Mouse (Mus musculus) hematopoietic stem cell, adult 5-6 weeks (primary cell): ENCODE data around the gene OR5BS1P. TPM values are rescaled to one million over a fixed set of nuclear protein-coding genes. Genes with fewer than 3 reads are reported as not detected.

ENCODE experiments used
- ATAC-seq, 2 experiments: fragments of 125-278 bp in 1 of 2; replicated peaks in 1 of 2; 2 replicates each; pipeline ENCODE4 v1.8.0; 2016 to 2017; ENCODE audit warnings: inconsistent platforms in 2 of 2, mild to moderate bottlenecking in 2 of 2, moderate number of reproducible peaks in 2 of 2, low read depth in 1 of 2, moderate TSS enrichment in 1 of 2; ENCODE audit not compliant: low FRiP score in 2 of 2, poor library complexity in 2 of 2, severe bottlenecking in 2 of 2, insufficient read depth in 1 of 2, low TSS enrichment in 1 of 2
- total RNA-seq: library from RNA; stranded (forward); fragments of 172-1452, 232-1000 nt; gene quantifications from 2 replicates; pipeline ENCODE4 v1.2.3, GENCODE M21; 2017

The OR5BS1P gene
- total RNA-seq, 1 experiment from 2014 or later = not detected

DNA sequence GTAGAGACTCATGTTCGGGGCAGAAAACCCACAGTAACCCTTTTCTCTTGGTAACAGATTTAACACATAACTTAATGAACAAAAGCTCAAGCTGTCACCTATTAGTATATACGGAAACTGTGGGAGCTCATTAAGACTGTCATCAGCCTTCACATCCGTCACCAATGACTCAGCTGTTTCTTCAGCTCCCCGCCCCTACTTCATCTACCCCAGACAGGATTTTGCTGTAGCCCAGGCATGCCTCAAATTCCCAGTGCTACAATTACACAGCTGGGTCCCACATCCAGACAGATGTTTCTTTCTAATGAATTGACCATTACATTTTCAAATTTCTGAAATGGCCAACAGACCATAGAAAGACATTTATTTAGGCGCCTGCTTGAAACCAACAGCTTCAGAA lies 56.4 kb downstream of the OR5BS1P start:
- ATAC-seq = no peak; a peak in 1 of 4 replicates

DNA sequence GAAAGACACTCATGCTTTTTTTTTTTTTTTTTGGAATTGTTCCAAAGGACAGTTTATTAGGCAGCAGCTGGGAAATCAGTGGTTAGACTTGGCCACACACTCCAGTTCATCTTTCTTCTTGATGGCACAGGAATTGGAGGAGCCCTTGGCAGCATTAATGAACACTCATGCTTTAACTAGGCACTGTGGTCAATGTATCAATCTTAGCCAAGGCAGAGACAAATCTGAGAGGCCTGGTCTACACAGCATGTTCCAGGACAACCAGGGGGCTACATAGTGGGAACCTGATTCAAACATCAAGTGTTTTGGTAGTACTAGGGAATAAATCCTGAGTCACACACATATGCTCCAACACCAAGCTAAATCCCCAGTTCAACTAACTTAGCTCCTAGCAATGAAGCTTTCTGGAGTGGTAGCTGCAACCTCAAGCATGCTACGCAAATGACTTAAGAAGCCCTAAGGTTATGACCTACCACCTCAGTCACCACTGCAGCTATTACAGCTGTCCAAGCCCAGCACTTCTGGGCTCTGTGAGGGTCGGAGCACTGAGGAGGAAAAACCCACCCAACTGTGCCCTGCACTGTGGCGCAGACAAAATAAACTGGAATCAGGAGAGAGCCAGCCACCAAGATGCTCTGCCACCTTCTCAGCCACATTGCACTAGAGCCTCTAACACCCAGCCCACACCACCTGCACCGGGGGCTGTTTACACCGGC lies 57.5 kb downstream of the OR5BS1P start:
- no peak for ATAC-seq

DNA sequence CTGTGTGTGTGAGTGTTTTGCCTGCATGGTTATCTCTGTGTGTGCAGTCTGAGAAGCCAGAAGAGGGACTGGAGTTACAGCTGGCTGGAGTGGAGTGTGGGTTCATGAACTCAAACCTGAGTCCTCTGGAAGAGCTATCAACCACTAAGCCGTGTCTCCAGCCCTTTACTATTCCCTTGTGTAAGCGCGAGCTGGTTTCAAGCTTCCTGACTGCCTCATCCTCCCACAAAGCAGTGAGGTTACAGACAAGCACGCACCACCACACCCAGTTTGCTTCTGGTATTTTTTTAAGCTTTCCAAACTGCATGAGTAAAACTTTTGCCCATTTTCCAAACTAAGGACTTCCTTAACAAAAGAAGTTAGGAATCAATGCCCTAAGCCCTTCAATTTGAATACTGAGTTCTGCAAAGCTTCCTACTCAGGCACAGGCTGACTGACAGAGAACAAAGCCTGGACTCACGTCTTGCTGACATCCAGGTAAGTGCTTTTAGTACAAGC lies 58.4 kb downstream of the OR5BS1P start:
- ATAC-seq = no peak

Other genes with a start within 250 kb of the OR5BS1P start
- not detected in 2 replicates for gene Gm44579, start 248.9 kb upstream of the OR5BS1P start, total RNA-seq
- not detected in 2 replicates for gene Olfr287, start 248.8 kb upstream of the OR5BS1P start, total RNA-seq
- not detected in 2 replicates for gene Olfr286, start 235.4 kb upstream of the OR5BS1P start, total RNA-seq
- gene H1fnt, start 212.6 kb upstream of the OR5BS1P start, total RNA-seq = not detected in 2 replicates
- not detected in 2 replicates for gene Zfp641, start 173.7 kb upstream of the OR5BS1P start, total RNA-seq
- not detected in 2 replicates for gene Olfr285, start 152.5 kb upstream of the OR5BS1P start, total RNA-seq
- gene Olfr284, start 128.9 kb upstream of the OR5BS1P start, total RNA-seq = not detected in 2 replicates
- gene Olfr283, start 89.0 kb upstream of the OR5BS1P start, total RNA-seq = not detected in 2 replicates
- gene Olfr282, start 38.7 kb upstream of the OR5BS1P start, total RNA-seq = not detected in 2 replicates
- not detected in 2 replicates for gene Olfr281, start 17.3 kb upstream of the OR5BS1P start, total RNA-seq
- gene Lalba, start 12.8 kb downstream of the OR5BS1P start, total RNA-seq = not detected in 2 replicates
- gene Olfr279, start 22.5 kb downstream of the OR5BS1P start, total RNA-seq = not detected in 2 replicates
- gene Kansl2, start 64.4 kb downstream of the OR5BS1P start, total RNA-seq = 55.2 and 57.8 TPM in 2 replicates
- gene Ccnt1, start 101.0 kb downstream of the OR5BS1P start, total RNA-seq = 109 and 125 TPM in 2 replicates
- gene 4930415O20Rik, start 101.1 kb downstream of the OR5BS1P start, total RNA-seq = not detected in 2 replicates
- gene Adcy6, start 140.2 kb downstream of the OR5BS1P start, total RNA-seq = 14.1 and 17.3 TPM in 2 replicates
- not detected in 2 replicates for gene Cacnb3, start 160.9 kb downstream of the OR5BS1P start, total RNA-seq
- 93.8 and 108 TPM in 2 replicates for gene Ddx23, start 193.0 kb downstream of the OR5BS1P start, total RNA-seq
- gene Rnd1, start 207.6 kb downstream of the OR5BS1P start, total RNA-seq = 0.79 and 1.1 TPM in 2 replicates
- 0.19 TPM in 1 of 2 replicates, not detected in the other for gene Ccdc65, start 238.3 kb downstream of the OR5BS1P start, total RNA-seq